Mouse (Mus musculus) adipocyte (in vitro differentiated cells): ENCODE measurements around the gene Pgghg.

ENCODE experiments used
- DNase-seq: peaks from one replicate; pipeline ENCODE4 v3.0.0-alpha.2; 2016; ENCODE audit warnings: low spot score

Gene Pgghg

DNA sequence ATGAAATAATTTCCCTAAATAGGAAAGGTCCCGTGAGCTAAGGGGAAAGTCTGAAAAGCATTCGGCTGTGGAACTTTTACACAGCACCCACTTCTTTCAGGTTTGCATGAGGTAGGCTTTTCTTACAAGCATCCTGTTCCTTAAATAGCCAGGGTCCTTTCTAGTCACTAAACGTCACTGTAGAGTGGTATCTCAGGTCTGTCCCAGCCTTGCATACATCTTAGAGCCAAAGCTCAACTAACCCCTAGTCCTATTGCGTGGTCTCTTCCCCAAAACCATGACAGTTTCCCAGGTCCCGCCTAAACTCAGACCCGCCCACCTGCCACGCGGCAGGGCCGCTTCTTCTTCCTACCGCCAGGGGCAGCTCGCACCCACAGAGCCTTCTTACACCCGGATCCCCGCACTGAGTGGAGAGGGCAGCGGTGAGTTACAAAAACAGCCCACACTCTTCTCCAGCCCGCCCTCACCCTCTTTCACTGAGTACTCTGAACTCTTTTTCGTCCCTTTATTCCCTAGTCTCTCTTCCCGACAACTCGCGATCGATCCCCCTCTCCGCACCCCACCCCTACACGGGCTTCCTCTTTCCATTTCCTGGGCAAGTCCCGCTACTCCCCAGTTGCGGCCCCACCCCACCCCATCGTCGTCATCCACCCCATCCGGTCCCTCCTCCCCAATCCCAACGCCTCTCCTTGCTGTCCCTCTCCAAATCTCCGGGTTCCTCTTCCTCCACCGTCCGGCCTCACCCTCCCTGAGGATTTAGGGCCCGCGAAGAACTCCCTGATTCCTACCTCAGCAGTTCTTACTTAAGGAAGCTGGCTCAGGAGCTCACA, at the start of gene Pgghg:
Pgghg (plus strand) TSS at position 170 of the 830 bp plus-strand sequence.
- DNase-seq, result peak; percentile 87

DNA sequence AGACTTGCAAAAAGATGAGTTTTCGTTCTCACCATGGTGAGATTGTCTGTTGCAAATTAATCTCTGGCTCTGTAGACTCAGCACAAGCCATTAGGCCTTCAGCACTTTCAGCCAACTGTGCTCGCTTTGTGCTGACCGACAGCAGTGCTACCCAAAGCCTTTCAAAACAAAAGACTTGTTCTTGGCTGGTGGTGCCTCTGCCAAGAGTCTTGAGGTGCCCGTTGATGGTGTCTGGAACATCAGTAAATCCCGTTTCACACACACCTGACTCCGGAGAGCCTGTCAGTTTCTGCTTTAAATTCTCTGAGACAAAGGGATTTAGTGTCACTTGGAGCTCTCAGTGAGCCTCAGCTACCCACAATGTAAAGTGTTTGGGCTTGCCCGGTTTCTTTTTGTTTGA, 47.2 kb upstream of the Pgghg start:
- DNase-seq, result no peak

GRCm38 (mm10) chr7:140894611-140895010, 46.6 kb upstream of the Pgghg start:
- DNase-seq, result no peak

DNA sequence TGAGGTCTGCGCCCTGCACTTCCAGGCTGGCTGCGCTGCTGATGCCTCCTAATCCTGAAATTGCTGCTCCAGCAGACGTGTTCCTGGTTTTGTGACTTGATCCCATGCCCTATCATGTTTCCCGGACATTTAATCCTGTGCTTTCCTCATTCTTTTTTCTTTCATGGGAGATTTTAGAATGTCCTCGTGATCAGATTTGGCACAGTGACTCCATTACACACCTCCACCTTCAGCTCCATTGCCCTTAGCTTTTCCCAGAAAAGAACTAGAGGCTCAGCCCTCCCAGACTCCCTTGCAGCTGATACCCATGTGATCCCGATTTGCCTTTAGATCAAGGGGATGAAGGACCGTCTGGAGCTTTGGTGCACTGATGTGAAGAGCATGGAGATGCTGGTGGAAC, 43.3 kb upstream of the Pgghg start:
- no peak for DNase-seq

GRCm38 (mm10) chr7:140899121-140899520, 42.1 kb upstream of the Pgghg start:
- peak; percentile 73 for DNase-seq

DNA sequence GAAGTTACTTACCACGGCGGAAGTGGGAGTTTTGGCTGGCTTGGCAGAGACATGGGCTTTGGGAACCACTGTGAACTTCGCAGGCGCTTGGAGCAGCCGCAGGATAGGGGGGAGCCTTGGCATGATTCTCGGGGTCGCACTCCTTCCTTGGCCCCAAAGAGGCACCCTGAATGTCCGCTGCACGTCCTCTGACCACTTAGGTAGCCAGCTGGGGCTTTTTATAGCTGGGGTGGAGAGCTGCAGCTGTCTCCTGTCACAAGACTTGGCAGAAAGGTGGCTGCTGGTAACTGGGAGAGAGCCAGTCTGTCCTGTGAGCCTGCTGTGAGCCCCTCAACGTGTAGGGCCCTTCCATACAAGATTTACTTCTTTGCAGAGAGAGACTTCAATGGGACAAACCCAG, 41.0 kb upstream of the Pgghg start, which contains the start of gene Cox8b:
Cox8b (minus strand) TSS at position 227 of the 400 bp plus-strand sequence.
- DNase-seq, result peak; percentile 29

GRCm38 (mm10) chr7:140902036-140902875, 38.9 kb upstream of the Pgghg start:
- peak; percentile 89 for DNase-seq

DNA sequence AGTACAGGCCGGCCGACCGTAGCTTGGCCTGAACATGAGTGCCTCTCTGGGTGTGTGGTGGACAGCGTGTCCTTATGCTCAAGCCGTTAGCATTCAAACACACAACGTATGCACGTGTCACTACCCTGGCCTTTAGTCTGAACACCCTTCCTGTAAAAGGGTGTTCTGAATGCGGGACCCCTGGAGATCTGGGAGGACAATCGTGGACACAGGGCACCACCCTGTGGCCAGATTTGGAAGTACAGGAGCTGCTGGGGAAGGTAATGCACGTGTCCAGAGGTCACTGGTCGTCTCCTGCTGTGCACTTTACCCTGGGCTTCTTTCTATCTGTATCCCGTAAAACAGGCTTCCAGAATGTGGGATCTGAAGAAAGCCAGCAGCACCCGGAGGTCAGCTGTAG, 38.0 kb upstream of the Pgghg start:
- DNase-seq, result peak; percentile 78

- DNase-seq, result no peak
Measured at GRCm38 (mm10) chr7:140905642-140906081, 35.5 kb upstream of the Pgghg start.

GRCm38 (mm10) chr7:140907131-140907530, 34.1 kb upstream of the Pgghg start:
- DNase-seq, result no peak

- no peak for DNase-seq
Measured at GRCm38 (mm10) chr7:140907697-140908096, 33.5 kb upstream of the Pgghg start.

DNA sequence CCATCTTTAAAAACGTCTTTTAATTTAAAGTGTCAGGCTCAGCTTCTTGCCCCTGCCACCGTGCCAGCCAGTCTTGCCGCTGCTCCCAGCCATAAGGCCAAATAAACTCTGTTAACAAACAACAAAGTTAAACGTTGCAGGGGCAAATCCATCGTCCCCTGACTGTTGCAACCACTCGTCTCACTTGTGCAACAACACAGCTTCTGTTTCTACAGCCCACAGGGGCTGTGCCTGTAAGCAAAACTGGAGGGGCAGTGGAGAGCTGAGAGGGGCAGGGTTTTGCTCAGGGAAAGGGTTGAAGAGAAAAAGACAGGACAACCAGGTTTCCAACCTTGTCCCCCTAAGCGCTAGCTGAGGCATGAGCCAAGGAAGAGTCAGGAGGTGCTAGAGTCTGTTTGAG, 33.0 kb upstream of the Pgghg start:
- DNase-seq, result no peak

DNA sequence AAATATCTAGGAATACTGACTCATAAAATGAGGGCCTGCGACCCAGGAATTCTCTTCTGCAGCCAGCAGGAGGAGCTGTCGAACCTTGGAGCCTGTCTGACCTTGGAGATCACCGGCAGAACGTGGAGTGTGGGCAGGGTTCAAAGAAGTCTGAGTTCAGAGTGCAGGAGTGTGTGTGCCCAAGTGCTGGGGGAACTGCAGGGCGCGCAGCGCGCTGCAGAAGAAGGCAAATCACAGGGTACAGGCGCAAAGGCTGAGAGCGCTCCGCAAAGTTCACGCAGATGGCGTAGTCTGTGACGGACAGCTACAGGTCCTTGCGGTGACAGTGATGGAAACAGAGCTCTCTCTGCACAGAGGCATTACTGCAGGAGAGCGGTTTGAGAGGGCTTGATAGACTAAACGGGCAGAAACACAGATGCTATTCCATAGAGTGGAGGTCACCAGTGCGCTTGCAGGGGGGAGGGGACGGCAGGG, 32.5 kb upstream of the Pgghg start:
- peak; percentile 68 for DNase-seq

DNA sequence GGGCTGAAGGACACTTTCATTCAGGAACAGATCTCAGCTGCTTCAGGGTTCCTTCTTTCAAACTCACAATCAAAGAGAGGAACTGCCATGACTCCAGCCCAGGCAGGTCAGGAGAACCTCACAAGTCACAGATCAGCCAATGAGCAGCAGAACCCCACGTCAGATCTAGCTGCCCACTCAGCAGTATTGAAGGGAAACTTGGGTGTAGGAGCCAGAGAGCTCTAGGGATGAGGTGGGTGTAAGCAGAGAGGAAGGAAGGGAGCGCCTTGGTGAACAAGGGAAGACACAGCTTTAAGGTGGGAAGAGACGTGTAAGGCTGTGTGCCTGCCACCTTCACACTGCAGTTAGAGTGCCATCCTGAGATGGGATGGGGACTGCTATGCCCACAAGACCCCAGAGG, 28.9 kb upstream of the Pgghg start:
- no peak for DNase-seq

- no peak for DNase-seq
Measured at GRCm38 (mm10) chr7:140912846-140913482, 28.2 kb upstream of the Pgghg start.

- DNase-seq, result no peak
Measured at GRCm38 (mm10) chr7:140914031-140914690, 27.0 kb upstream of the Pgghg start.

- no peak for DNase-seq
Measured at GRCm38 (mm10) chr7:140919911-140920310, 21.3 kb upstream of the Pgghg start.

GRCm38 (mm10) chr7:140920418-140921029, 20.7 kb upstream of the Pgghg start, which contains the start of gene Nlrp6:
Nlrp6 (plus strand) TSS chr7:140920902.
- no peak for DNase-seq

GRCm38 (mm10) chr7:140921225-140921975, 19.8 kb upstream of the Pgghg start:
- DNase-seq, result no peak

DNA sequence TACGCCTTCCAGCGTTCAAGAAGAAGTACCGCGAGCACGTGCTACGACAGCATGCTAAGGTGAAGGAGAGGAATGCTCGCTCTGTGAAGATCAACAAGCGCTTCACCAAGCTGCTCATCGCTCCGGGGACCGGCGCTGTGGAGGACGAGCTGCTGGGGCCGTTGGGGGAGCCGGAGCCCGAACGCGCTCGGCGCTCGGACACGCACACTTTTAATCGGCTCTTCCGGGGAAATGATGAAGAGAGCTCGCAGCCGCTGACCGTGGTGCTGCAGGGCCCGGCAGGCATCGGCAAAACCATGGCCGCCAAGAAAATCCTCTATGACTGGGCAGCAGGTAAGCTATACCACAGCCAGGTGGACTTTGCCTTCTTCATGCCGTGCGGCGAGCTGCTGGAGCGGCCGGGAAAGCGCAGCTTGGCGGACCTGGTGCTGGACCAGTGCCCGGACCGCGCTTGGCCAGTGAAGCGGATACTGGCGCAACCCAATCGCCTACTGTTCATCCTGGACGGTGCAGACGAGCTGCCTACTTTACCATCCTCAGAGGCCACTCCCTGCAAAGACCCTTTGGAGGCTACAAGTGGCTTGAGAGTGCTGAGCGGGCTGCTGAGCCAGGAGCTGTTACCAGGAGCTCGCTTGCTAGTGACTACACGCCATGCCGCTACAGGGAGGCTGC, 18.7 kb upstream of the Pgghg start:
- DNase-seq, result no peak
